Mouse (Mus musculus): ENCODE results near the gene Pigq.

Pigq gene

DNA sequence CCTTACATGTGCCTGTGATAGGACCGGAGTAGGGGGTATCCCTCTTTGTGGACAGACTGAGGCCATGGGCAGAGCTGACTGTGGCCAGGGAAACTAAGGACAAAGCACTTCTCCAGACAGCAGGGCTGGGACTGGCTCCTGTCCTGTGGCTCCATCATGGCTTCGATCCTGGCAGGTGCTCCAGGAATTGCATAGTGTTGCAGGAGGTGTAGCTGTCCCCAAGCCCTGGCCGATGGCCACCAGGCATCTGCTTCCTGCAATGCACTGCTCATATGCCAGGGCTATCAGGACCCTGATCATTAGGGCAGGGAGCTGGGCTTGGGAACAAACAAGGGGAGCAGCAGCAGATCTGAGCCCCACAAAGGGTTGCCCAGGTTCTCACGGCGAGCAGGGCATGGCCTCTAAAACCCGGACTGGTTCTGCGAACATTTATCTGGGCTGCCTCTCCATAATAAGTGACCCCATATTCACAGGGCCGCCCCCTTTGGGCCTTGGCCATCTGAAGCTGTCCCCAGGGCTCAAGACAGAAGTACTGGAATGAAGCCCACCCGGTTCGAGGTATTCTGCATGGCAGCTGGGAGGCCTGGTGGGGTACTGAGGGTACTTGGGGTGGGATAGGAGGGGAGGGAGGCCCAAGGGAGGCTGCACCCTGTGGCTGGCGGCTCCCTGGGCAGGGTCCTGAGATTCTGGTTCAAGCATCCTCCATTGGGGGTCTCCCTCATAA, 14.2 kb upstream of the Pigq start:
- no peak for DNase-seq (ENCODE audit: low spot score in 2 of 2)

DNA sequence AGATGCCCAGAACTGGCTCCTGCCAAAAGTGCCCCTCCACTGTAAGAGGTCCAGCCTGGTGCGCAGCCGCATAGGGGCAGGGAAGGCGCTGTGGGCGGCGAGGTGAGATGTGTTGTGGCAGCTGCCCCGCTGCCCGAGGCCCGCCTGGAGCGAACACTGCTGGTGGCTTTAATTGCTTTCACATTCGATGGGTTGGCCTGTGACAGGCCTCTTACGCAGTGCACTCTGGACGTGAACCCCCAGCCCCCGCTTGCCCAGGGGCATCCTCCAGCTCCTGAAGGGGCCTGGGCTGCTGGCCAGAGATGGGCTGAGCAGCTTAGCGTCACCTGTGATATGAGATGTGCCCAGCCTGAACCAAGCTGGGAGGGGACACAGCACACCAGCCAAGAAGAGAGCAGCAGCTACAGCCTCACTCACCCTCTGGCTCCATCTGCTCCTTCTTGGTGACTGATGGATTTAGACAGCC, 12.9 kb upstream of the Pigq start:
- no peak for DNase-seq (ENCODE audit: low spot score in 2 of 2)

DNA sequence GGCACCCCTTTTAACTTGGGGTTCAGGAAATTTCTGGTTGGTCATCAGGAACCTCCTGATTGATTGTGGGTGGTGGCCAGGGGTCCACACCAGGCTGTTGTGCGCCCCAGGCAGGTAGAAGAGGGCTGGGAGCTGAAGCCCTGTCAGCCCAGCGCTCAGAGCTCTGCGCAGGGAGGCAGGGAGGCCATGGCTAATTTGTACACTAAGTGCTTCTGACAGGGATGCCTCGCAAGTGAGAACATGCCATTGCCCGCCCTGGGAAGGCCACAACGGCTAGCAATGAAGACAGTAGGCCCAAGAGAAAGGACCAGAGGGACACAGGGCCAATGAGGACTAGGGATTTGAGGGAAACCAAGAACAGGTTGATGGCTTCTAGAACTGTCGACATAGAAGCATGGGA, 11.9 kb upstream of the Pigq start:
- DNase-seq (ENCODE audit: low spot score in 2 of 2): no peak

DNA sequence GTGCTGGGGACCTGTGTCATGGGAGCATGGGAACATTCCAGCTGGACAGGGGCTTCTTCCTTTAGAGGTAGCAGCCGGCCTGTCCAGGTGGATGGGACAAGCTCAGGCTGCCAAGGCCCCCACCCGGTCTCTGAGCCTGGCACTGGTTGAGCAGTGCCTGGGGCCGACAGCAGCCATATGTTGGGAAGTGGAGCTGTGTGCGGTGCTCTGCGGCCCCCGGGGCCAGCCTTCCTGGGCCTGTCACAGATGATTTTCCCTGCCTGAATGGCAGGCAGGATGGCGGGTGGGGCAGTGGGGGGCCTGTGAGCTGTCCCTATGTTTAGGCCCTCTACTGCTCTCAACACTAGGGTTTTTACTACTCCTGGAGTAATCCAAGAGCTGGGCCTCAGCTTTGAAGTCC, 11.5 kb upstream of the Pigq start:
- DNase-seq (ENCODE audit: low spot score in 2 of 2): no peak

DNA sequence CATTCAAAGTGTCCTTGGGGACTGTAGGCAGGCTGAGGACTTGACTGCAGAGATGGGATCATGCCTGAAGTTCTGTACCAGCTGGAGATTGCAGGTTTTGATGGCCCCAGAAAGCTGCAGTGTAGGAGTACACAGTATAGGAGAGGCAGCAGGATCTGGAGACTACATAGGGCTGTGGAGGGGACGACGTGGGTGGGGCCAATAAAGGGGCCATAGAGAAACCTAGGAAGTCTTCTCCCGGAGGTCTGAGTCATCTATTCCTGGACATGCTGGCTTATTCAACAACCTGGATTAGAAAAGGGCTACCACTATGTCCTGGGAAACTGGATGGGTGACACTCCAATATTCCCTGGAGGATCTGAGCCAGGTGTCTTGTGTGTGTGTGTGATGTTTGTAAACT, 11.0 kb upstream of the Pigq start:
- DNase-seq (ENCODE audit: low spot score in 2 of 2): no peak

DNA sequence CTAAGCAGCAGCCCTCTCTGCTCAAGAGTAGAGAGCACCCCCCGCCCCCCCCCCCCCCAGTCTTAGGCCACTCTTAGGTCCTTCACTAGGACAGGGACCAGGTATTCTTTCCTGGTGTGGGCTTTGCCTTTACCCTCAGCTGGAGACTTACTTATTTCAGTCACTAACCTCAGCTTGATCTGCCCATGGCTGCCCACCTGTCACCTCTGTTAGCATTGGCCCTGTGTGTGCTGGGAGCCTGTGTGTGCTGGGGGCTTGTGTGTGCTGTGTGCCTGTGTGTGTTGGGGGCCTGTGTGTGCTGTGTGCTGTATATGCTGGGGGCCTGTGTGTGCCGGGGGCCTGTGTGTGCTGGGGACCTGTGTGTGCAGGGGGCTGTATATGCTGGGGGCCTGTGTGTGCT, 9.9 kb upstream of the Pigq start:
- no peak for DNase-seq (ENCODE audit: low spot score in 2 of 2)

DNA sequence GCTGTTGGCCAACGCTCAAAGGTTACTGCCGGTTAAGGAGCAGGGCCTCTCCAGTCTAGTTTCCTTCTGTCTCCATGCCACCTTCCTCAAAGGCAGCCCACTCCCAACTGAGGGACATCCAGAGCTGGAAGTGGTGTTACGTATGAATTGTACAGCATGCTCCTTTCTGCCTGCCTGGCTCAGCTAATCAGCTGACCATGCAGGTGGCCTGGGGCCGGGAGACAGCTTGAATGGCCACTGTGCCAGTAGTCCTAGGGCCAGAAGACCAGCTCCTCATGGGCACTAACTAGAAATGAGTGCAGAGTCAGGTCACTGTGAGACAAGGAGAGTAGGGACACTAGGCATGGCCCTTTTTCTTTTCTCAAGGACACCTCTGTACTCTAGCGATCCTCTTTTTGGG, 8.4 kb upstream of the Pigq start:
- no peak for DNase-seq (ENCODE audit: low spot score in 2 of 2)

GRCm38 (mm10) chr17:25951803-25952623, 7.3 kb upstream of the Pigq start, which contains the start of gene A930017K11Rik:
TSS of gene A930017K11Rik (minus strand) at chr17:25952565.
- DNase-seq (ENCODE audit: low spot score in 2 of 2): no peak

GRCm38 (mm10) chr17:25951225-25951802, 6.6 kb upstream of the Pigq start:
- no peak for DNase-seq (ENCODE audit: low spot score in 2 of 2)

DNA sequence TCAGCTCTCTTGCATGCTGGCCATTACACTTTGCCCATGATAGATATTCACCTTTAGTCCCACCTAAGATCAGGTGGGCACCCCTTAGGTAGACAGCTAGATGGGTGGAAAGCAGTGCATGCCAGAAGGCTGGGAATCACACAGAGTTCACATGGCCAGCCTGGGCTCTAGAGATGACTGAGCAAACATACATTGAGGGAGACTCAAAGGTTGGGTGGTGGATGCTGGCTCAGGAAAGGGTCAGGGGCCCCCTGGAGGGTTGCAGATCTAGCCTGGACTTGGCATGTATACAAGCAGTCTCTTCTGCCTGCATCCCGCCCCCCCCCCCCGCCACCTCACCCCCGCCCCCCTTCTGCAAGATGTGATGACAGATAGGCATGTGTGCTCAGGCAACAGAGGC, 6.0 kb upstream of the Pigq start:
- DNase-seq (ENCODE audit: low spot score in 2 of 2): no peak

GRCm38 (mm10) chr17:25949981-25950380, 5.2 kb upstream of the Pigq start:
- DNase-seq (ENCODE audit: low spot score in 2 of 2): no peak

GRCm38 (mm10) chr17:25948051-25948450, 3.3 kb upstream of the Pigq start:
- no peak for DNase-seq (ENCODE audit: low spot score in 2 of 2)

- no peak for DNase-seq (ENCODE audit: low spot score in 2 of 2)
Observed at GRCm38 (mm10) chr17:25947576-25947975, 2.8 kb upstream of the Pigq start.

- DNase-seq (ENCODE audit: low spot score in 2 of 2): no peak
Observed at GRCm38 (mm10) chr17:25946891-25947290, 2.2 kb upstream of the Pigq start.

GRCm38 (mm10) chr17:25946349-25946748, 1.6 kb upstream of the Pigq start:
- no peak for DNase-seq (ENCODE audit: low spot score in 2 of 2)

DNA sequence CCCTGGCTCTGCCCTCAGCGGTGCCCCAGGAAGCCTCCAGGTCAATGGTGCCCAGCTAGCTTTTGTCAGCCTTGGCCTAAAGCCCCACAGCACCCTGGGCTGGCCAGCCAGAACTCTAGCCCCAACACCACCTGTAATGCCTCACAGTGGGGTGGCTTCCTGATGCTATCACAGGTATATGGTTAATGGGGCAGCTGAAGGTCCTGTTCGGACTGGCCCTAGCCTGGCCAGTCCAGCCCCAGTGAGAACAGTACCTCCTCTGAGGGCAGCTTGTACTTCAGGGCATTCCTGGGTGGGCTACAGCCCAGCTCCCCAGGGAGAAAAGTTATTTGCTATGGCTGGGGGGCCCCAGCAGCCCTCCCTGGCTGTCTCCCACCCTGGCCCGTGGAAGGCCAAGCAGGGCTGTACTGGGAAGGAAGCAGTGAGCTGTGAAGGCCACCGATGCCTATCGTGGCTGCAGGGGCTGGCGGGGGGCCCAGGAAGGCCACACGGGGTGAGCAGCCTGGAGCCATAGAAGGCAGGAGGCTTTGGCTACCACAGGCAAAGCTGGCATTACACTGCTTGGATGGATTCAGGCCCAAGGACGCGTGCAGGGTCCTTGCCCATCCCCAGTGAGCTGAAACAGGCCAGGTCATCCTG, 900 bp upstream of the Pigq start:
- no peak for DNase-seq (ENCODE audit: low spot score in 2 of 2)

- DNase-seq (ENCODE audit: low spot score in 2 of 2): no peak
Observed at GRCm38 (mm10) chr17:25943769-25944168, 967 bp downstream of the Pigq start.

DNA sequence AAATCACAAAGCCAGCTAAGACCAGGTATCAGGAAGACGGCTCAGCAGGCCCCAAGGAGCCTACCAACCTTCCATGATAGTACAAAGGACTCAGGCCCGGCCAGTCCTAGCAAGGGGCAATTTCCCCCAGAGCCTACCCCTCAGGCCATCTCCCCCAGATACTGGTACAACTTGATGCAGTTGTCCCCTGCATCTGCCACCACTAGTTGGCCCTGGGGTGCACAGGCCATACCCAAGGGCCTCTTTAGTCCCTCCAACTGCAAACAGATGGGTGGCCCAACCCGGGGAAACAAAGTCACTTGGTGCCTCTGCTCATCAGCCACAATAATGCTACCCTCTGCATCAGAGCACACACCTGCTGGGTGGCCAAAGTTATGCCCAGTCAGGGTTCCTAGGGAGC, 1.5 kb downstream of the Pigq start:
- DNase-seq (ENCODE audit: low spot score in 2 of 2): no peak

- no peak for DNase-seq (ENCODE audit: low spot score in 2 of 2)
Observed at GRCm38 (mm10) chr17:25942597-25943151, 2.1 kb downstream of the Pigq start.

GRCm38 (mm10) chr17:25941511-25942241, 3.1 kb downstream of the Pigq start:
- peak; percentile 46 to 65 for DNase-seq (ENCODE audit: low spot score in 2 of 2)

GRCm38 (mm10) chr17:25934526-25934925, 10.2 kb downstream of the Pigq start:
- no peak for DNase-seq (ENCODE audit: low spot score in 2 of 2)

All from right cerebral cortex, postnatal 36 days (tissue).